Mouse (Mus musculus): ENCODE measurements around the gene Mrpl16. TPM values are rescaled to one million over a fixed set of nuclear protein-coding genes. Genes with fewer than 3 reads are reported as not detected.
A peak's percentile ranks its signal among the peaks of the same experiment; 100 is the strongest.

The Mrpl16 gene
- 10 to 100 TPM; 53.3 to 55.3 TPM for total RNA-seq (2021)
- long read RNA-seq, experiment 1, transcript Mrpl16-201 (4 exons, 1,162 nt) = major isoform, 62 of 112 reads
- long read RNA-seq, experiment 1, partial matches to known transcripts = 50 of 112 reads
- long read RNA-seq, experiment 1, other reads (novel, unspliced or antisense) = 0 of 112 reads
- long read RNA-seq, experiment 2, transcript Mrpl16-201 (4 exons, 1,162 nt) = major isoform, 63 of 112 reads
- long read RNA-seq, experiment 2, partial matches to known transcripts = 49 of 112 reads
- long read RNA-seq, experiment 2, other reads (novel, unspliced or antisense) = 0 of 112 reads

DNA sequence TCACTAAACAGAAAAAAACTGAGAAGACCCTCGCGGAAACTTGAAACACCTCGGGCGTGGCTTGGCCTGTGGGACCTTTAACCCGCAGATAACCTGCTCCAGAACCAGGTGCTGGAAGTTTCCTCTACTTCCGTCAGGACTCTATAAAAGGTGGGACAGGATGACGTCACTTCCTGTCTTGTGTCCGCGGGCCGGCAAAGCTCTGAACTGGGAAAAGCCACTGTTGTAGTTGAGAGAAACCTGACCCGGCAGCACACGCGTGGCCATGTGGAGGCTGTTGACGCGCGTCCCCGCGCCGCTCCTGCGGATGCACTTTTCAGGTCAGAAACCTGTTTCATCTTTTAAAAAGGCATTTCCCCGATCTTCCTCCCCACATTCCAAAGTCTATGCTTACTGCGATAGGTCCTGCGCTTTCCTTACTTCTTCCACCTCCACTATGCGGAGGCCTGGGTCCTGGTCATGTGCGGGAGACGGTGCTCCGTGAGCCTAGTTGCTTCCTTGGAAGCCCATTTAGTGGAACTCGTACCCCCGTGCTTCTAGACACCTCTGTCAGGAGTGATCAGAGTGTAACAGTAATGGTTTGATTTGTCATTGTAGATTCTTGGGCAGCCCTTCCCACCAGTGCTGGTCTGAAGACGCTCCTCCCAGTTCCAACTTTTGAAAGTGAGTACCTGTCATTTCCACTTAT lies at the start of gene Mrpl16:
Gene Mrpl16, plus strand, starts transcription at position 187 of the 688 bp plus-strand sequence.
- intact Hi-C loops (cut with DNase I) = no loop called here
- peak; percentile 78 to 81 for DNase-seq

DNA sequence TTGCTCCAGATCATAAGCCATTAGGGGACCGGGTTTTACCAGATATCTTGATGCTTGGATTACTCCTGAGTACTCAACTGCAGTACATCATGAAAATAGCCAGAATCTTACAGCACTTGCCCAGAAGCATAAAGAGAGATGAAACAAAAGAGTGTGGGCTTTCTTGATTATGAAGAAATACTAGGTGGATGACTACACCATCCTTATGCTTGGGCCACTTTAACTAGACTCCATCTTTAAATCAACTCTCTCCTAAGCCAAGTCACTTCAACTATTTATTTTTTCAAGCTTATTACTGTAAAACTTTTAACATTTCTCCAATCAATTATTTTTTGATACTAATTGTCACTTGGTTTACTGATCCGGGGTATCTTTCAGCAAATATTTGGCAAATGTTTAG lies 46.3 kb upstream of the Mrpl16 start:
- intact Hi-C loops (cut with DNase I) = no loop called here
- no peak for DNase-seq

DNA sequence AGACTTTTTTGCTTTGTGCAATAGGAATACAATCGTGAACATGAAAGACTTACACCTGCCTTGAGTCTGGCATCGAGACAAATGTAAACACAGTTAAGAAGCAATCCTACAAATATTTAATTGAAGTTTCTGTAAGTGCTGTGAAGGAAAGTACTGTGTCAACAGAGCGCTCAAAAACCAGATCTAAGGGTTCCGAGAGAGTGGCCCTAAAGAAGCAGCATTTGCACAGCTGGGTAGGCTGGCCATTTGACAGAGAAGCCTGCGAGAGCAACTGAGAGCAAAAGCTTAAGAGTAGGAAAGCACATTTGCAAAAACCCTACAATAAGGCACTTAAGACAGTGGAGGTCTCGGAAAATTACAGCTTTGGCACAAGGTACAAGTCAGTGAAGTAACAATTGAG lies 45.9 kb upstream of the Mrpl16 start:
- intact Hi-C loops (cut with DNase I) = no loop called here
- DNase-seq = no peak

DNA sequence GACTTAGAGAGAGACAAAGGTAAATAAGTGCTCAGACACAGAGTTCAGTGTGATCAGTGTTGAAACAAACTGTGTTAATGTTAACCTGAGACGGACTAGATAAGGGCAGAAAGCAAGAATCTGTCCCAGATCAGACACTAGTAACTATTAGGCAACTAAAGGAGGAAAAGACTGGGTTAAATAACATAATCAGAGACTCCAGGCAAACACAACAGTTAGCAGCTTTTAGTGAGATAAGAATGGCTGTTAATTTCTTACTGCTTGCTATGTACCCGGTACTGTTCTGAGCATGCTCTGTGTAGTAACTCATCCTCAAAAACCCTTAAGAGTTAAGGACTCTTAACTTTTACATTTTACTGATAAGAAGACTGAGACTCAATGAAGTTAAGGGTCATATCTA lies 44.3 kb upstream of the Mrpl16 start:
- no peak for DNase-seq
- intact Hi-C loops (cut with DNase I) = no loop called here

DNA sequence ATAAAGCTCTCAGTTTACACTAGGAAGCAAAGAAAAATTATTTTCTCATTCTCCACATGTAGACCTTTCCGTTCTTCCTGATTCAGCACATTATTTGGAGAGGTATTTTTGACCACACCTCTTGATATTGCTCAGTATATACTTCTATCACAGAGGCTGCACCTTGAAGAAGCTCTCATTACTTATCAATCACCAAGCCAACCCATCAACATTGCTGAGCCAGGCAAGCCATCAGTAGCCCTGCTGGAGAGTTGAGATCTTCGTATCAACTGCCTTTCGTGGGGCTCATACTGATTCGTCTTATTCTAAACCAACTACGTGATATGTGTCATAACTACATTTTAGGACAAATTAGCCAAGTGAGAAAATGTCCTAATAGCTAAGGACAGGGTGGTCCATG lies 42.9 kb upstream of the Mrpl16 start:
- DNase-seq = no peak
- intact Hi-C loops (cut with DNase I) = no loop called here

DNA sequence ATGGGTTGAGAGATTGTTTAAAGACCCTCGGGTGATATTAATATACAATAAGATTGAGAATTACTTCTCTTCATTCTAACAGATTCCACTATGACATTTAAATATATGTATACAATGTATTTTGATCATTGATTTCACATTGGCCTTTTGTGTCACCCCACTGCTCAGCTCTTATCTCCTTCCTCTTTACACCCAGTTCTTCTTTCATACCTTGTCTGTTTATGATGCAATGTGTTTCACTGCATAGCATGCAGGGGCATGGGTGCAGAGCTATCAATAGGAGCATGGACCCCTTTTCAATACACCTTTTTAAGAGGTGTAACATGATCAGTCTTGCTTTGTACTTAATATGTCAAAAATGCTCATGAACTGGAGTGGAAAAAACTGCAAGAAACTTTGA lies 39.9 kb upstream of the Mrpl16 start:
- intact Hi-C loops (cut with DNase I) = no loop called here
- no peak for DNase-seq

DNA sequence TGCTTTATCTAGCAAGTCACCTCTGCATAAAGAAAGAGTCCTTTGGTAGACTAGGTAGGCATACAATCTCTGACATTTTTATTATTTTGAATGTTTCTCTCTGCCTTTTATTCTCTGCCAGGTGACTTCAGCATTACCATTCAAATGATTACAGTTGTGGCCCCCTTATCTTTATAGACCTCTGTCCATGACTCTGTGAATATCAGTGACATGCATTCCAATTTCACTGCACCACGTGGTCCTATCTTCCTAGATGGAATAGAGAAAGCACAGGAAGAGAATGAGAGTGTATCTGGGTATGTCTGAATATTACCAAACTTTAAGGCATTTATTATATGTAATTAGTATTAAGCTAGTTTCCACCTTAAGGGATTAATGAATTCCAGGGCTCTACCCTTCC lies 33.7 kb upstream of the Mrpl16 start:
- no peak for DNase-seq
- intact Hi-C loops (cut with DNase I) = no loop called here

DNA sequence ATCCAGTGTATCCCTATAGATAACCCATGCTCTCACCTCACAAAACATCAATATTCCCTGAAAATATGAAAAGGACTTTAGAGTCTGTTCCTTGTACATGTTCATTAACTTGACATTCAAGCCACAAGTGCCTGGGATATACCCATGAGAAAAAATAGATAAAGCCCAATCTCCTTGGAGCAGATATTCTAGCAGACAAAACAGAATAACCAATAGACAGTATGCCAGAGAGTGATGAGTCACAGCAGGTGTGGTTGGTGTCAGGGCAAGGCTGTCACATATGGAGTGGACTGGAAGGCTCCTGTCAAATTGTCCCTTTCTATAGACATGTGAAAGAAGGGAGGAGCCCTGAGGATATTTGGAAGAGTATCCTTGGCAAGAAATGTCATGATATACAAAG lies 24.5 kb upstream of the Mrpl16 start:
- intact Hi-C loops (cut with DNase I) = no loop called here
- no peak for DNase-seq

DNA sequence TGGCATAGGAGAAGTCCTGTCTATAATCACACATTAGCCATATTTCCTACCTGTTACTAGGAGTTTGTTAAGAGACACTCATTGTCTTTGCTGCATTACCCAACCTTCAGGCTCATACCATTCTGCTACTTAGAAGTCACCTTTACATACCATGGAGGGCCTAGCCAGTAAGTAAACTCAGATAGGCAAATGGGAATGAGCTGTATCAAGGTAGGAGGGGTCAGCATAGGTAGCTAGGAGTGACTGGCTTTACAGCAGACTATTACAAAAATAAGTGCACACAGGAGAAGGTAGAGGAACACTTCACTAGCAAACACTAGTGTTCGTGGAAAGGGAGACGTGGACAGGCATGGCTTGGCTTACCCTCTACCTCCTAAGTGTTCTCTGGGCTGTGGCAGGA lies 22.9 kb upstream of the Mrpl16 start, which contains the start of gene Gif:
Gene Gif, plus strand, starts transcription at position 257 of the 400 bp plus-strand sequence.
- intact Hi-C loops (cut with DNase I) = no loop called here
- DNase-seq = no peak

DNA sequence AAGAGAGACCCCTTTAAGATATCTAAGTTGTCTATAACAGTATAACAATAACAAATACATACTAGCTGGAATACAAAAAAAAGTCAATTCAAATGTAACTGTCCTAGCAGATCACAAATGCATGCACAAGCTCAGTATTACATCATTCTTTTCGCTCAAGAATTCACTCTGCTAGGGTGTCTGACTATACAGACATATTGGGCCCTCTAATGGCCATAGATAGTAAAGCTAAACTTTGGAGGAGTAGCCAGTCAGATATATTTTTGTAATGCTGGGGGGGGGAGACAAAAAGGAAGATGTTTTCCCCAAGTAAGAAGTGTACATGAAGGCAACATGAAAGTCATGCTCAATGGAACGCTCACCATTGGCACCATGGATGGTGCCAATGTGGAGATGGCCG lies 5.1 kb upstream of the Mrpl16 start:
- intact Hi-C loops (cut with DNase I) = no loop called here
- DNase-seq = no peak

DNA sequence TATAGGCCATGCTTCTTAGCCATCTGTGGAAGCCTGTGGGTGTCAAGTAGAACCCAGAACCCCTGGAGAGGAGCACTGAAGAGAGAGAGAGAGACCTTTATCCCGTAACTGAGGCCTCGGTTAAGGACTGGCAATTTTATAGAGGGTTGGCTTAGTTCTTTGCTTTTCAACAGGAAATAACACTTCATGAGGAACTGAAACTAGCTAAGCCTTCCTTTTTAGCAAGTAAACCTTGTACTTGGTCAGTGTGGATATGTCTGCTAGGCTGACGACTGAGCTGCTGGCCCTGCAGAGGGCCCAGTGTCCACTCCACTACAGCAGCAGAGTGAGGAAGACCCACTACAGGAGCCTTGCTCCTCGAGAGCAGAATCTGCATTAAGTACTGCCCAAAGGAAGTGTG lies 3.8 kb upstream of the Mrpl16 start:
- intact Hi-C loops (cut with DNase I) = no loop called here
- no peak for DNase-seq

DNA sequence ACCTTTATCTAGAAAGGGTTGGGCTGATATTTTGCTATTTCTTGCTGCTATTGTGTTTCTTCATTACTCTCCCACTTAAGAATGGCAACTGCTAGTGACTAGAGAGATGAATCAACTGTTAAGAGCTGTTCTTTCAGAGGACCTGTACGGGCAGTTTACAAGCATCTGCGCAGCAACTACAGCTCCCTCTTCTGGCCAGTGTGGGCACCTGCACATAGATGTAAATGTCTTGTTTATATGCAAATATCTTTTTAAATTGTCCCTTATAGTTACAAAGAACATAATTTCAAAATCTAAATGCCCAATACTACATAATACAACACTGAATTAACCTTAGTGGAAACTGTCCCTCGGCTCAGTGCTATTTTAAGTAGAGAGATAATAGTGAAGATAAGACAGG lies 2.0 kb upstream of the Mrpl16 start:
- intact Hi-C loops (cut with DNase I) = no loop called here
- DNase-seq = no peak

DNA sequence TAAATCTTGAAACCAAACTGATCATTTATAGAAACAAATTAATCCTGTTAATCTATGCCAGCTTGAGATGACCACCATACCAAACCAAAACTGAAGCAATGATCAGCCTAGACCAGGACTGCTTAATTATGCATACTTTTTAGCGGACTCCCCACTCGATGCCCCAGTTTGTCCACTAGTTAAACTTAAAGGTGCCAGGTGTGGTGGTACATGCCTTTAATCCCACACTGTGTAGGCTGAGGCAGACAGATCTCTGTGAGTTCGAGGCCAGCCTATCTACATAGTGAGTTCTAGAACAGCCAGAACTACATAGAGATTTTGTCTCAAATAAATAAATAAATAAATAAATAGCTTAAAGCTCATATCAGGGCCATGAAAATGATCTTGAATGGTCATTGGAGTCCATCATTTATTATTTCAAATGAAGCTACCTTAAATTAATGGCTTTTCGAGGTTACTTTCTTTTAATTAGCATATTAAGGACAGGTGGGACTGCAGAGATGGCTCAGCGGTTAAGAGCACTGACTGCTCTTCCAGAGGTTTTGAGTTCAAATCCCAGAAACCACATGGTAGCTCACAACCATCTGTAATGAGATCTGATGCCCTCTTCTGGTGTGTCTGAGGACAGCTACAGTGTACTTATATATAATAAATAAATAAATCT lies 802 bp upstream of the Mrpl16 start:
- no peak for DNase-seq
- intact Hi-C loops (cut with DNase I) = no loop called here

DNA sequence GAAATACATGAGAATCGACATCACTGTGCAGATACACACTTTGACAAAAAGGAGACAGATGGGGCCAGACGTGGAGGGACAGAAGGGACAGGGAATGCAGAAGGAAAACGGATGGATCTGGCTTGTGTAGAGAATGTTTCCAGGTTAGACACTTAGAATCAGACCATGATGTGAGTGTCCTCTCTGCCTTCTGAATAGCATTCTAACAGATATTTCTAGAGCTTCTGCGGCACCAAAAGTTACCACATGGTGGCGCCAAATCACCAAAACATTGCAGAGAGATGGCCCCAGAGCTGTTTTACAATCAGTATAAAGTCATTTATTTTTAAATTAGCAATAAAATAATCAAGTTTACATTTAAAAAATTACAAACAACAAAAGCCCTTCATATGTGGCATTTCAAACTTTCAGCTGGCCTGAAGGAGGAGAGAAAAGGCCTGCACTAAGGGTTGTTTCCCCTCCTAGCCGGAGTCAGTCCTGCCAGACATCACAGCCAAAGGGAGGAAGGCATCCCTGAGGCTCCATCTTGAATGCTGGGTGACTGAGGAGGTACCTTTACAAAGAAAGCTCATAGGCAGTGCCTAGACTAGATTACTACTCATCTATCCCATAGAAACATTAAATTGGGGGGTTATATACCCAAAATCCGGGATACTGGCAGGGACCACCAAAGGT lies 7.1 kb downstream of the Mrpl16 start:
- peak; percentile 37 to 46 for DNase-seq
- intact Hi-C loops (cut with DNase I) = loop anchor here (2.0 to 5.0 kb wide), 3 partner anchors 40 to 235 kb away; partner anchors contain the start of gene Stx3

DNA sequence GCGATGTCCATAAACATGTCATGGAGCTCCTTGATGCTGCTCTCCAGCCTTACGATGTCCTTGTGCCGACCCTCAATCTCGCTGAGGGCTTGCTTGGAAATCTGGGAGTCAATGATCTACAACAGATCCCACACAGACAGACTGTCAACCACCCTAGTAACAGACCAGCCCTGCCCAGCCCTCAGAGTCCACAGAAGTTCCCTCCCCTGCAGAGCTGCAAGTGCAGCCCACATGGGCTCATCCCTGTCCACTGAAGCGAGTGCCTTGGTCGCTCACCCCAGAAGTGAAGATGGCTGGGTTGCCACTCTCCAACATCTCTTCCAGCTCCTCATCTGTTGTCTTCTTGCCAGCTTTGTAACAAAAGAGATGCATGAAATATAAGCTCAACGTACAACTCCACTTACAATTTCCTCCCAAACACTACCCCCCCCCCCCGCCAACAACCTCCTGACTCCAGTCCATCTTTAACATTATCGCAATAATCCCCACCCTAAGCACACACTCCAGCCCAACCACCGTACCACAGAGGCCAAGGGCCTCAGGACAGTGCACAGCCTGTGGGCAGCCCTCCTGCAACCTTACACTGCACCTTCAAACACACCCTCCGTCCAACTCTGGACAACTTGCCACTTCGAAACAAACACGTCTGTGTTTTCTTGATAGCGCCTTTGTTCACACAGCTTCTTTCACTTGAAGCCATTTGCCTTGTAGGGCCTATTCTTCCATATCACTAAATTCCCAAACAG lies 15.4 kb downstream of the Mrpl16 start:
- intact Hi-C loops (cut with DNase I) = no loop called here

DNA sequence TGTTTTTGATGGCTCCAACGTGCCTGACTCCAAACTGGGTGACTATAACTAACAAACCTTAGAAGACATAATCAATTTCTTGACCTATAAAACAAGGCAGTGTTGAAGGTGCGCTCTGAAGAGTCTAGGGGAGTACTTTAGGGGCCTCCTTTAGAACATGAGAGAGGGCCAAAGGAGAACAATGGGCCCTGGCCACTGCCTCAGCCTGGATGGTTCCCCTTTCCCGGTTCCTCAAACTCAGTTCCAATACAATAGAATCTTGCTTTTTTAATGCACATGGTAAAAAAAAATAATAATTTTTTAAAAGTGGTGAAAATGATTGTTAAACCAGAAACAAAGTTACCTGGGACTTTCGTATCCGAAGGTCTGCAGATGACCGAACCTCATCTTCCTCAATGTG lies 17.6 kb downstream of the Mrpl16 start:
- intact Hi-C loops (cut with DNase I) = no loop called here

More for the DNA sequence above, 15.4 kb downstream of the Mrpl16 start:
- DNase-seq = no peak

DNA sequence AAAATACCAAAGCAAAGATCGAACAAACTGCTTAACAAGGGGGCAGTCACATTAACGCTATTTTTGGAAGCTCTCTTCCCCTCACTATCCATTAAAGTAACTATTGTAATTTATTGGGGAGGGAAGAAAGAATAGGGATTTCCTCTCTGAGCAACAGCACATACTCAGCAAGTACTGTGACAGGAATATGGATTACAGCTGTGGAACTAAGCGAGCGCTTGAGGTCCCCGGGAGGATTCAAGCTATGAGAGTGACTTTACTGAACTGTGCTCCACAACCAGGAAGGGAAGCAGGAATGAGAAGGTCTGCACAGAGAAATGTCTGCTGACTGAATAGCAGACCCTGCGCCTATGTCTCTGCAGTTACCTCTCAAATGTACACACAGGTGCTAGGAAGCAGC lies 18.7 kb downstream of the Mrpl16 start:
- no peak for DNase-seq
- intact Hi-C loops (cut with DNase I) = no loop called here

More for the DNA sequence above, 17.6 kb downstream of the Mrpl16 start:
- no peak for DNase-seq

DNA sequence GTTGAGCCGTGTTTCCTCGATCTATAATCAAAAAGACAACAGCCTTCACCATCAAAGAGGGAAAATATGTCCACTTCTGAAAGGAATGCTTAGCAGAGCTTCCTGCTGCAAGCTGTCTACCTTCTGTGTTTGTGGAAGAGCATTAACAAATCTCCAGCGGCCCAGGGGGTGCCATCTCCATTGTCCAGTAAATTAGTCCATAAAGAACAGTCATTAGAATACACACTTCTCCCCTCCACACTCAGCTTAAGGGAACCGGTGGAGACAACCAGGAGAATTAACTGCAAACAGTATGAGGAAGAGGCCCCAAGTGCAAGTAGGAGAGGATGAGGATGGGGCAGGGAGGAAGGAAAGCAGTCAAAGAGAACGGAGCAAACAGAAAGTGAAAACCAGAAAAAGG lies 21.6 kb downstream of the Mrpl16 start:
- intact Hi-C loops (cut with DNase I) = no loop called here
- no peak for DNase-seq

DNA sequence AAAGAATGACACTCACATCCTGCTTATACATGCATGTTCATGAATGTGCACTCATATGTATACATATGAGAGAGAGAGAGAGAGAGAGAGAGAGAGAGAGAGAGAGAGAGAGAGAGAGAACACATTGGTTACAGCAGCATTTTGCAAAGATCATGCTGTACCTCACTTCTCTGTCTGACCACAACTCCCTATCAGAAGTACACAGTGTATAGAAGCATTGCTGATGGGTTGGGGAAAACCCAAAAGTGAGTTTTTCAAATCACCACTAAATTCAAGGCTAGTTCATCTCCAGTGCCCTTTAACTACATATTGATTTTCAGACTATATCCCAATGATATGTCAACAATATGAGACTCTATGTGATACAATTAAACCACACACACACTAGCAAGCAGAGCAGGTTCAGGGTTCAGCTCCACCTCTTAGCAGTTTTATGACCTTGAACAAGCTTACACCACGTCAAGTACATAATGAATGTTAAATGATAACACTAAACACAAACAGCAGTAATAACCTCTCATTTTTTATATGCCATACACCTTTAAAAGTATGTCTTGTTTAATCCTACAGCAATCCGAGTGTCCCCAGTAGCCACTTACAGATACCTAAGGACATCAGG lies 23.7 kb downstream of the Mrpl16 start:
- intact Hi-C loops (cut with DNase I) = no loop called here

DNA sequence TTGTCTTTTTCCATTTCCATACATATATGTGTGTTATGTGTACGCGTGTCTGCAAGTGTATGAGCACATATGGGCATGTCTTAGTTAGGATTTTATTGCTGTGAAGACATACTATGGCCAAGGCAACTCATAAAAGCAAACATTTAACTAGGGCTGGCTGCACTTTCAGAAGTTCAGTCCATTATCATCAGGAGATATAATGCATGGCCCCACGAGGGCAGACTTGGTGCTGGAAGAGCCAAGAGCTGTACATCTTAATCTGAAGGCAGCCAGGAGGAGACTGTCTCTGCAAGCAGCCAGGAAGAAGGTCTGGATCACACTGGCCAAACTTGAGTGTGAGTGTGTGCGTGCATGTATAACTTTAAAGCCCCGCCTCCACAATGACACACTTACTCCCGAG lies 24.3 kb downstream of the Mrpl16 start:
- no peak for DNase-seq
- intact Hi-C loops (cut with DNase I) = no loop called here

More for the DNA sequence above, 23.7 kb downstream of the Mrpl16 start:
- no peak for DNase-seq

Data from gastrocnemius, postnatal 36 days (tissue).